Mouse (Mus musculus): ENCODE measurements around the gene Dpp8. TPM values are rescaled to one million over a fixed set of nuclear protein-coding genes. Genes with fewer than 3 reads are reported as not detected.

The Dpp8 gene
- total and polyA plus RNA-seq, 2 experiments from 2014 or later: 27.7 to 77.2 TPM

GRCm38 (mm10) chr9:65083075-65083765 lies 51.0 kb downstream of the Dpp8 start:
- no peak overlapping the region for H3K27ac ChIP-seq
- H3K4me1 ChIP-seq (ENCODE audit: insufficient read depth, low read length): no peaks in the 10 kb centered on the region
- no peak for ATAC-seq
- H3K4me3 ChIP-seq (ENCODE audit: low read length): no peak overlapping the region
- no peak for DNase-seq (ENCODE audit: low spot score)
- no peak for TF ChIP-seq CTCF (IDR thresholded peaks at IDR 0.05; ENCODE audit: low read depth)
- H3K36me3 ChIP-seq (ENCODE audit: insufficient read depth, low read length): peaks cover 37% of the 10 kb centered on the region
- no peaks in the 10 kb centered on the region for H3K27me3 ChIP-seq (ENCODE audit: insufficient read depth, low read length)
- no peak overlapping the region for H3K9ac ChIP-seq (replicated peaks; ENCODE audit: low read length)
- WGBS: 95% methylated on average over 18 of the region's 18 CpGs
- no peaks in the 10 kb centered on the region for H3K9me3 ChIP-seq (ENCODE audit: low read length)
- no peak overlapping the region for H3K4me2 ChIP-seq (ENCODE audit: low read depth, low read length)

GRCm38 (mm10) chr9:65084198-65084807 lies 52.1 kb downstream of the Dpp8 start:
- DNase-seq (ENCODE audit: low spot score) (no peak), ATAC-seq (no peak)
- H3K4me3 ChIP-seq (ENCODE audit: low read length): no peak overlapping the region
- TF ChIP-seq CTCF (IDR thresholded peaks at IDR 0.05; ENCODE audit: low read depth): no peak
- no peaks in the 10 kb centered on the region for H3K9me3 ChIP-seq (ENCODE audit: low read length)
- no peaks in the 10 kb centered on the region for H3K4me1 ChIP-seq (ENCODE audit: insufficient read depth, low read length)
- no peak overlapping the region for H3K4me2 ChIP-seq (ENCODE audit: low read depth, low read length)
- 87% methylated on average over 7 of the region's 7 CpGs for WGBS
- no peak overlapping the region for H3K9ac ChIP-seq (replicated peaks; ENCODE audit: low read length)
- no peaks in the 10 kb centered on the region for H3K27me3 ChIP-seq (ENCODE audit: insufficient read depth, low read length)
- H3K36me3 ChIP-seq (ENCODE audit: insufficient read depth, low read length): peaks cover 27% of the 10 kb centered on the region; the same call in 1 of the 2 replicates
- H3K27ac ChIP-seq: no peak overlapping the region

GRCm38 (mm10) chr9:65085270-65085669 lies 53.1 kb downstream of the Dpp8 start:
- Histone ChIP-seq H3K4me3 (ENCODE audit: low read length) (no peak overlapping the region), H3K27ac (no peak overlapping the region), H3K9ac (replicated peaks; ENCODE audit: low read length) (no peak overlapping the region), H3K27me3 (ENCODE audit: insufficient read depth, low read length) (no peaks in the 10 kb centered on the region), H3K4me1 (ENCODE audit: insufficient read depth, low read length) (no peaks in the 10 kb centered on the region), H3K9me3 (ENCODE audit: low read length) (no peaks in the 10 kb centered on the region), H3K4me2 (ENCODE audit: low read depth, low read length) (no peak overlapping the region), H3K36me3 (ENCODE audit: insufficient read depth, low read length) (peaks cover 24% of the 10 kb centered on the region; the same call in 1 of the 2 replicates)
- DNase-seq (ENCODE audit: low spot score) (no peak), ATAC-seq (no peak)
- no peak for TF ChIP-seq CTCF (IDR thresholded peaks at IDR 0.05; ENCODE audit: low read depth)
- 87% methylated on average over 1 of the region's 1 CpGs for WGBS

- Histone ChIP-seq H3K36me3 (ENCODE audit: insufficient read depth, low read length) (peaks cover 12% of the 10 kb centered on the region; the same call in 1 of the 2 replicates), H3K4me1 (ENCODE audit: insufficient read depth, low read length) (no peaks in the 10 kb centered on the region), H3K9ac (replicated peaks; ENCODE audit: low read length) (no peak overlapping the region), H3K27ac (no peak overlapping the region), H3K4me3 (ENCODE audit: low read length) (no peak overlapping the region), H3K4me2 (ENCODE audit: low read depth, low read length) (no peak overlapping the region), H3K27me3 (ENCODE audit: insufficient read depth, low read length) (no peaks in the 10 kb centered on the region), H3K9me3 (ENCODE audit: low read length) (no peaks in the 10 kb centered on the region)
- WGBS: 53% methylated on average over 1 of the region's 1 CpGs
- peak; percentile 23 for DNase-seq (ENCODE audit: low spot score)
- no peak for TF ChIP-seq CTCF (IDR thresholded peaks at IDR 0.05; ENCODE audit: low read depth)
- no peak for ATAC-seq
These were observed 54.6 kb downstream of the Dpp8 start for GRCm38 (mm10) chr9:65086801-65087200.

GRCm38 (mm10) chr9:65087490-65087889 lies 55.3 kb downstream of the Dpp8 start:
- ATAC-seq (no peak), DNase-seq (ENCODE audit: low spot score) (peak; percentile 68)
- Histone ChIP-seq H3K27ac (no peak overlapping the region), H3K4me1 (ENCODE audit: insufficient read depth, low read length) (no peaks in the 10 kb centered on the region), H3K36me3 (ENCODE audit: insufficient read depth, low read length) (peaks cover 6% of the 10 kb centered on the region; the same call in 1 of the 2 replicates), H3K4me3 (ENCODE audit: low read length) (no peak overlapping the region), H3K4me2 (ENCODE audit: low read depth, low read length) (no peak overlapping the region), H3K9me3 (ENCODE audit: low read length) (no peaks in the 10 kb centered on the region), H3K27me3 (ENCODE audit: insufficient read depth, low read length) (no peaks in the 10 kb centered on the region), H3K9ac (replicated peaks; ENCODE audit: low read length) (no peak overlapping the region)
- WGBS: 42% methylated on average over 5 of the region's 5 CpGs
- no peak for TF ChIP-seq CTCF (IDR thresholded peaks at IDR 0.05; ENCODE audit: low read depth)

- no peak overlapping the region for H3K27ac ChIP-seq
- no peak overlapping the region for H3K4me3 ChIP-seq (ENCODE audit: low read length)
- peak; percentile 70 for DNase-seq (ENCODE audit: low spot score)
- 16% methylated on average over 6 of the region's 6 CpGs for WGBS
- no peak overlapping the region for H3K4me2 ChIP-seq (ENCODE audit: low read depth, low read length)
- no peaks in the 10 kb centered on the region for H3K36me3 ChIP-seq (ENCODE audit: insufficient read depth, low read length)
- H3K9ac ChIP-seq (replicated peaks; ENCODE audit: low read length): no peak overlapping the region
- no peaks in the 10 kb centered on the region for H3K4me1 ChIP-seq (ENCODE audit: insufficient read depth, low read length)
- no peak for TF ChIP-seq CTCF (IDR thresholded peaks at IDR 0.05; ENCODE audit: low read depth)
- H3K27me3 ChIP-seq (ENCODE audit: insufficient read depth, low read length): no peaks in the 10 kb centered on the region
- H3K9me3 ChIP-seq (ENCODE audit: low read length): no peaks in the 10 kb centered on the region
- ATAC-seq: peak; percentile 78
These were observed 62.0 kb downstream of the Dpp8 start for GRCm38 (mm10) chr9:65094237-65094636.

Measured in hindbrain, postnatal 0 days (tissue).